Mouse (Mus musculus) heart, embryonic 12.5 days (tissue): ENCODE measurements around the gene Skap1. TPM values are rescaled to one million over a fixed set of nuclear protein-coding genes. Genes with fewer than 3 reads are reported as not detected.
"Not testable (repeated sequence)": the region's sequence is repeated elsewhere in the genome, so short reads cannot be mapped to it uniquely, and the experiment has no call there.

Experiments
- ATAC-seq: fragments of 200-750 bp; cut with Nextera tagmentation; 2 replicates; pipeline ENCODE4 v1.8.0; 2017; ENCODE audit warnings: moderate TSS enrichment, moderate library complexity; ENCODE audit not compliant: insufficient number of reproducible peaks, low FRiP score
- H3K27ac ChIP-seq: fragments of 300-500 bp; sonication (generic); 2 replicates; pipeline ENCODE4 v1.5.1; 2016; ENCODE audit warnings: mild to moderate bottlenecking, moderate library complexity; ENCODE audit not compliant: poor library complexity, severe bottlenecking
- H3K27me3 ChIP-seq: fragments of 300-500 bp; sonication (generic); replicated peaks from 2 replicates; pipeline ENCODE4 v1.6.1; 2016; ENCODE audit warnings: mild to moderate bottlenecking, moderate library complexity
- H3K36me3 ChIP-seq: fragments of 300-500 bp; sonication (generic); 2 replicates; pipeline ENCODE4 v1.6.1; 2016; ENCODE audit warnings: mild to moderate bottlenecking, moderate library complexity
- H3K4me1 ChIP-seq: fragments of 300-500 bp; sonication (generic); replicated peaks from 2 replicates; pipeline ENCODE4 v1.6.1; 2016; ENCODE audit warnings: mild to moderate bottlenecking
- H3K4me2 ChIP-seq: fragments of 300-500 bp; sonication (generic); 2 replicates; pipeline ENCODE4 v1.6.1; 2016; ENCODE audit warnings: mild to moderate bottlenecking, moderate library complexity
- H3K4me3 ChIP-seq: fragments of 300-500 bp; sonication (generic); 2 replicates; pipeline ENCODE4 v1.5.1; 2016; ENCODE audit warnings: mild to moderate bottlenecking
- H3K9ac ChIP-seq: fragments of 300-500 bp; sonication (generic); 2 replicates; pipeline ENCODE4 v1.6.1; 2016; ENCODE audit warnings: mild to moderate bottlenecking, moderate library complexity
- H3K9me3 ChIP-seq: fragments of 300-500 bp; sonication (generic); replicated peaks from 2 replicates; pipeline ENCODE4 v1.6.1; 2016; ENCODE audit warnings: mild to moderate bottlenecking, moderate library complexity
- WGBS: fragments of 180-500 bp; shearing (Covaris S2); methylation state at CpG from one replicate; pipeline ENCODE4 v1.1.7; 2016; 5-methylcytosine and 5-hydroxymethylcytosine counted together
- polyA plus RNA-seq: library from polyadenylated mRNA; unstranded; fragments of >200 nt; fragmentation: Nextera tagmentation; extraction: Ambion mirVana; gene quantifications from 2 replicates; pipeline ENCODE4 v1.2.1, GENCODE M21; 2016

Gene Skap1
- polyA plus RNA-seq, 1 experiment from 2014 or later: 0.50 TPM

DNA sequence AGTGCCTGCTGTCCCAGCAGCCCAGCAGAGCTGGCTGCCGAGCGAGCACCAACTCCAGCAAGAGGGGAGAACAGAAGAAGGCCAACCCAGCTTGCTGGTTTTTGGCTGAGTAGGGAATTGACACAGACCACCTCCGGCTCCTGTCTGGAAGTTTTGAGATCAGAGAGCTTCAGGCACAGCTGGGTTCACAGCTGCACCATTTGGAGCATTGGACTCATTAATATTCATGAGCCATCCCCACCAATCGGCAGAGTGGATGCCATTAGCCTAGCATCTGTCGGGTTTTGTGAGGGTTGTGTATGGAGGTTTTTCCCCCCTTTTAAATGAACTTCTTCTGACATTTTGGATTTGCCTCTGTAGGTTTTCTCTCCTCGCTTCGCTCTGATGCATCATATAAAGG lies 302.7 kb downstream of the Skap1 start:
- WGBS: 64% methylated on average over 7 of the region's 7 CpGs
- H3K27me3 ChIP-seq: no peaks in the 10 kb centered on the region
- H3K27ac ChIP-seq: no peak overlapping the region
- 0 out of 2 replicates have a peak, but pooled peaks cover 6% of the 10 kb centered on the region for H3K4me1 ChIP-seq
- ATAC-seq: no peak
- no peaks in the 10 kb centered on the region for H3K9me3 ChIP-seq
- no peak overlapping the region for H3K4me3 ChIP-seq
- H3K9ac ChIP-seq: no peak overlapping the region
- no peak overlapping the region for H3K4me2 ChIP-seq
- peaks cover 45% of the 10 kb centered on the region for H3K36me3 ChIP-seq

DNA sequence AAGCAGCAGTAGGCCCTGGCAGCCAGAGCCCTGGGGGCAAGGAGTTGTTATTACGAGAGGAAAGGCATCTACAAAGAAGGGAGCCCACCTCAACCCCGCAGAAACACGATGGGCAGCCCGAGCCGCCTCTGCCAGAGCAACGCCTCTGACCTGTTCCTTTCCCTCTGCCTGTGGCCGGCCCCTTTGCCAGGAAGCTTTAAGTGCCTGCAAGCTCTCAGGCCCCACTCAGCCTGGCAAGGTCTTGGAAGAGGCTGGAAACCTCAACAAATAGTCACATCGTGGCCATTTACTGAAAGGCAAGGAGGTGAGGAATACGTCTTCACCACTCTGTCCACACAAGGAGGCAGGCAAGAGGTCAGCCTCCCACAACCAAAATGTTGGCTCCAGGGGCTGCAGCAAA lies 303.8 kb downstream of the Skap1 start:
- Histone ChIP-seq H3K9me3 (no peaks in the 10 kb centered on the region), H3K4me1 (0 out of 2 replicates have a peak, but pooled peaks cover 6% of the 10 kb centered on the region), H3K9ac (0 out of 2 replicates have a peak overlapping the region, but pooled peaks have one; percentile 3), H3K27ac (no peak overlapping the region), H3K4me3 (no peak overlapping the region), H3K27me3 (no peaks in the 10 kb centered on the region), H3K4me2 (no peak overlapping the region), H3K36me3 (peaks cover 57% of the 10 kb centered on the region)
- whole genome bisulfite sequencing: 56% methylated on average over 9 of the region's 9 CpGs
- ATAC-seq: no peak

DNA sequence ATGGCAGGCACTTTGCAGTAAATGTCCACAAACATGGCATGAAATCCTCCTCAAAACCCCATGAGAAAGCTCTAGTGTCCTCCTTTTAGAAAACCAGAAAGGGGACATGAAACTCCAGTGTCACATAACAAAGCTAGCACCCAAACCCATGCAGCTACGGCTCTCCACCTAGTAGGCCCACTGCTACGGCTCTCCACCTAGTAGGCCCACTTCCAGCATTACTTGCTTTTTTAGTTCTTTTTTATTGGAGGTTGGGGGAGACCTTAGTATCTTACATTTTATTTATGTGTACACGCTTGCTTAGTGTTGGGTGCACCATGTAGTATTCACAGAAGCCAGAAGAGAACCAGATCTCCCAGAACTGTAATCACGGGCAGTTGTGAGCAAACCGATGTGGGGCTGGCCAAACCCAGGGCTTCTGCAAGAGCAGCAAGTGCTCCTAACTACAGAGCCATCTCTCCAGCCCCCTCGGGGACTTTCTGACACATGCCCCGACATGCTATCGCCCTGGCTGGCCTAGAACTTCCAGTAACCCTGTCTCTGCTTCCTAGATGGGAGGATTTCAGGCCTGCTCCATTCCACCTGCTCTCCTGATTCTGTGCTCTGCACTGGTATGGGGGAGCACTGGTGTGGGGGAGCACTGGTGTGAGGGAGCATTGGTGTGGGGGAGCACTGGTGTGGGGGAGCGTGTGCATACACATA lies 307.0 kb downstream of the Skap1 start:
- H3K9ac ChIP-seq: no peak overlapping the region
- no peaks in the 10 kb centered on the region for H3K27me3 ChIP-seq
- peaks cover 63% of the 10 kb centered on the region for H3K36me3 ChIP-seq
- WGBS: 94% methylated on average over 9 of the region's 9 CpGs
- H3K4me1 ChIP-seq: peaks cover 4% of the 10 kb centered on the region
- H3K9me3 ChIP-seq: no peaks in the 10 kb centered on the region
- no peak overlapping the region for H3K4me3 ChIP-seq
- no peak overlapping the region for H3K27ac ChIP-seq
- H3K4me2 ChIP-seq: no peak overlapping the region
- ATAC-seq: no peak

DNA sequence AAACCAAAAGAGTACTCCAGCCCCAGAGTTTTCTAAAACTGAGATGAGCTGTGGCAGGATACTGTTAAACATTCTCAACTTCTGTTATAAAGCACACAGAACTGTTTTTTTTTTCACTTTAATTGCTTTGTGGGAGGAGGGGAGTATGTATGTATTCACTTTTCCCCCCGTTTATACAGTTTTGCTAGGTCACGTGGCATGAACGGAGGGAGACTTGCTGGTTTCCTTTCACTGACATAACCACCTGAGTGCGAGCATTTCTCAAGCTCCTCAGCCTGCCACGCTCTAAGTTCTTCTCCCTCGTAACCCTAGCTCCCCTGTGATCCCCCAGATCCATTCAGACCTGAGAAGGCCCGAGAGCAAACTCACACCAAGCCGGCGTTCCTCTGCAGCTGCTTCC lies 308.0 kb downstream of the Skap1 start:
- ATAC-seq: no peak
- H3K27me3 ChIP-seq: no peaks in the 10 kb centered on the region
- no peak overlapping the region for H3K9ac ChIP-seq
- H3K9me3 ChIP-seq: no peaks in the 10 kb centered on the region
- no peak overlapping the region for H3K4me3 ChIP-seq
- 88% methylated on average over 9 of the region's 9 CpGs for WGBS
- peaks cover 10% of the 10 kb centered on the region for H3K4me1 ChIP-seq
- no peak overlapping the region for H3K27ac ChIP-seq
- H3K36me3 ChIP-seq: peaks cover 63% of the 10 kb centered on the region
- no peak overlapping the region for H3K4me2 ChIP-seq

DNA sequence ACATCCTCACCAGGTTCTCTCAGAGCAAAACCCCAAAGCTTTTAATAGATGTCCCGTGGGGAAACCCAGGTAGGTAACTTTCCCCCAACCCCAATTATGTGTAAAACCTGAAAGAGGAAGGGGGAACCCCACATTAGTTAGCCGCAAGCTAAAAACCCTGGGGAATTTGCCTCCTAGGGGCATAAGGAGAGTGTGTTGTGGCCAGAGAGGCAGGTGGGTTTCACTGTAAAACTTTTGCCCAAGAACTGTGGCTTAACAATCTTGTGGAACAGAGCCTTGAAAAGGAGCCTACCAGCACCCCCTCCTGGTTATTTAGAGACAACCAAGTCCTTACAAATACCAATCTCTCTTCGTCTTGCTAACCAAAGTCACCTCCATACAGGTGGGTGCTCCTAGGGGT lies 310.1 kb downstream of the Skap1 start:
- Histone ChIP-seq H3K36me3 (peaks cover 44% of the 10 kb centered on the region), H3K27ac (no peak overlapping the region), H3K9me3 (no peaks in the 10 kb centered on the region), H3K4me3 (no peak overlapping the region), H3K27me3 (no peaks in the 10 kb centered on the region), H3K9ac (no peak overlapping the region), H3K4me1 (peaks cover 10% of the 10 kb centered on the region), H3K4me2 (no peak overlapping the region)
- 84% methylated on average over 3 of the region's 3 CpGs for WGBS
- ATAC-seq: no peak

DNA sequence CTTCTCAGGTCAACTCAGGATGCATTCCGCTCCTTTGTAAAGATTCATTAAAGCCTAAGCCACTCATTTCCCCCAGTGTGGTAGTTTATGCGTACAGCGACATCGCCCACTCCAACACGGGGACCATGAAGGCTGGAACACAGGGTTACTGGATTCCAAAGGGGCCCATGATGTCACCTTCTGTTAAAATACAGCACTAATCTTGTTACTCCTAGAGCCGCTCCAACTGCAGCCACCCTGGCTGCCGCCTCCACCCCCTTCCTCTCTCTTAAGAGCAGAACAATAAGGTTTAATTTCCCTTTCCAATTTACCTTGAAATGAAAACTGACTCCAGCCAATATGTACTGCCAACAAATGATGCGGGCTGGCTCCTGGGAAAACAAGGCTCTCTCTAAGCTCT lies 310.7 kb downstream of the Skap1 start:
- no peak overlapping the region for H3K4me2 ChIP-seq
- H3K9me3 ChIP-seq: no peaks in the 10 kb centered on the region
- no peak for ATAC-seq
- H3K4me1 ChIP-seq: peaks cover 10% of the 10 kb centered on the region
- H3K36me3 ChIP-seq: peaks cover 38% of the 10 kb centered on the region
- 84% methylated on average over 8 of the region's 8 CpGs for WGBS
- H3K9ac ChIP-seq: no peak overlapping the region
- no peak overlapping the region for H3K27ac ChIP-seq
- no peaks in the 10 kb centered on the region for H3K27me3 ChIP-seq
- H3K4me3 ChIP-seq: no peak overlapping the region

DNA sequence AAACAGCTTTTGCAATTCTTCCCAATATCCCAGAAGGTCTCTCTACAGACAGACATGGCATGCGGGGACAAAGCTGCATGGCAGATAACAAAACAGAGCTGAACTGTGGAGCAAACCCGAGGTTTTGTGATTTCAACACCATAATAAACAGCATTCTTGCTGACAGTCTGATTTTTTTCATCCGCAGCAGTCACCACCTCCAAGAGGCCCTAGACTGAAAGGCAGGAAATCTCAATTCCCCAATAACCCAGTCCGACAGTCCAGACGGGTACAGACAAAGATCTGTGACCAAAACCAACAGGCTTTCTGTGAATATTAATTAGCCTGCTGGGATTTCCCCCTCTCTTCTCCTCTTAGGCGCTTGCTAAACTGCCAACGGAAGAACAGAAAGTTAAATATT lies 311.3 kb downstream of the Skap1 start:
- Histone ChIP-seq H3K4me3 (no peak overlapping the region), H3K4me2 (no peak overlapping the region), H3K4me1 (peaks cover 10% of the 10 kb centered on the region), H3K9ac (no peak overlapping the region), H3K36me3 (peaks cover 32% of the 10 kb centered on the region), H3K27me3 (no peaks in the 10 kb centered on the region), H3K27ac (no peak overlapping the region), H3K9me3 (no peaks in the 10 kb centered on the region)
- ATAC-seq: no peak
- WGBS: 78% methylated on average over 7 of the region's 7 CpGs

DNA sequence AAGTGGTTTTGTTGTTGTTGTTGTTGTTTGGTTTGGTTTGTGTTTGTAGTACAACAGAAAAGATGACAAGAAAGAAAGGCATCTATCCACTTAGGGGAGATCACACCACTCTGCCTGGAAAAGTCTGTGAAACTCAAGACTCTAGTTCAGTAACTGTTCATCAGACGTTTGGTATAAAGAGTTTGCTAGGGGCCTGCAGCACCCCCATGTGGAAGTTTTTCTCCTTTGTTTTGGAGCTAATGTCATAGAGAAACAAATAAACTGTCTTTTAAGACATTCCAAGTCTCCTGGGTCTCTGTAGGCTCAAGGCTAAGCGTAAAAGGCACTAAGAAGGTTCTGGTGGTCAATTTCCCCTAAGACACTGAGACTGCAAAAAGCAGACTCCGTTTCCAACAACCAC lies 311.7 kb downstream of the Skap1 start:
- Histone ChIP-seq H3K9me3 (no peaks in the 10 kb centered on the region), H3K4me3 (peak overlapping the region; percentile 94; the same call in 1 of the 2 replicates), H3K27me3 (no peaks in the 10 kb centered on the region), H3K4me1 (peaks cover 10% of the 10 kb centered on the region), H3K27ac (no peak overlapping the region), H3K9ac (peak overlapping the region; percentile 81; the same call in 1 of the 2 replicates), H3K4me2 (peak overlapping the region; percentile 95; the same call in 1 of the 2 replicates), H3K36me3 (peaks cover 28% of the 10 kb centered on the region)
- ATAC-seq: no peak
- 59% methylated on average over 3 of the region's 3 CpGs for WGBS

DNA sequence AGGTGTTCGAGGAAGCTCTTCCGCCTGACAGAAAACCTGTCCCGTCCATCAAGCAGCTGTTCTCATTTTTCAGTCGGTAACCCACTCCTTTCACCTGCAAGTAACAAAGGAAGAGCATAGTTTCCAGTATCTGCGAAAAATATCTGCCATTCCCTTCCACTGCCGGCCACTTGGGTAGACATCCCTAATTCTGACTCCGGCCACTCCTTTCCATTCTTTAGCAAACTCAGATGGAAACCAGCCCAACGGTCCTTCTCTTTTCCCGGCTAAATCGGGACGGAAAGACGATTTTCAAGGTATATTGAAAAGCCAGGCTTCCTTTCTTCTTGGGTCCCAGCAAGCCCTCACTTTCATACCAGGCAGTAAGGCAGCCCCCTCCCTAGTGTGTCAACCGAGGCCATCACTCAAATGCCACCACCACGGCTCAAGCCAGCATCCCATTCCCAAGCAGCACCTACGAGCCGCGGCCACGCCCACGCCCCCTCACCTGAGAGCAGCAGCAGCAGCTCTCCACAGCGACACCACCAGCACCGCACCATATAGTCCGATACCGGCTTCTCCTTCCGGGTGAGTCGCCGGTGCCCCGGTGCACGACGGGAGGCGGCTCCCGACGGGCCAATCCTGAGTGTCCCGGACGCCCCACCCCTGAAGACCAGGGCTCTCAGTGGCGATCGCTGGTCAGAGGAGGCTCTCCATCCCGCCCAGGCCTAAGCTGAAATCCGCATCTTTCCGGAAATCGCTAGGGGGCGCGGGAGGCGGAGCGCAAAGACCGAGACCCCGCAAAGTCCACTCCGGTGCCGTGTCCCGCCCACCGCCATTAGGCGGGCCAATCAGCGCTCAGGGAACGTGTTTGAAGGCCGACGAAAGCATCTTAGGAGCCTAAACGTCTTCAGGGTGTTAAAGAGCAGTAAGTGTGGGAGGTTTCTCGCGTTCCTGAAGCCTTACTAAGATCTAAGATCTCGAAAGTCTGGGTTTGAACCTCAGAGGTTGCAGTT lies 312.9 kb downstream of the Skap1 start, which contains the start of gene Snx11:
Snx11 (minus strand) TSS at position 592 of the 995 bp plus-strand sequence.
- H3K9ac ChIP-seq: peak within 1 kb of the TSS; percentile 81
- peak; percentile 100 for ATAC-seq
- 1% methylated on average over 59 of the region's 59 CpGs for WGBS
- H3K27me3 ChIP-seq: no peaks in the 10 kb centered on the region
- peak within 1 kb of the TSS; percentile 95 for H3K4me2 ChIP-seq
- H3K4me3 ChIP-seq: peak within 1 kb of the TSS; percentile 94
- no peaks in the 10 kb centered on the region for H3K9me3 ChIP-seq
- H3K27ac ChIP-seq: peak within 1 kb of the TSS; percentile 56
- peaks cover 16% of the 10 kb centered on the region for H3K36me3 ChIP-seq
- peaks cover 10% of the 10 kb centered on the region for H3K4me1 ChIP-seq

DNA sequence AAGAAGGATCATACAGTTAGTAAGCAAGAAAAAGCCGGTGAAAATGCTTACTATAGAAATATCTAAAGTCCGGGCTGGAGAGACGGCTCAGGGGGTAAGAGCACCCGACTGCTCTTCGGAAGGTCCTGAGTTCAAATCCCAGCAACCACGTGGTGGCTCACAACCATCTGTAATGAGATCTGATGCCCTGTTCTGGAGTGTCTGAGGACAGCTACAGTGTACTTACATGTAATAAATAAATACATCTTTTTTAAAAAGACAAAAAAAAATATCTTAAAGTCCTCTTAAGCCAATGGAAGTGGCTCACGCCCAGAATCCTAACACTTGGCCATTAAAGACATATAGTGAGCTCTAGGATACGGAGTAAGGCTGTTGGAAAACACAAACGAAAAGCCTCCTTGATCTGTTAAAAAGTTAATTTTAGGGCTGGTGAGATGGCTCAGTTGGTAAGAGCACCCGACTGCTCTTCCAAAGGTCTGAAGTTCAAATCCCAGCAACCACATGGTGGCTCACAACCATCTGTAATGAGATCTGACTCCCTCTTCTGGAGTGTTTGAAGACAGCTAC lies 313.8 kb downstream of the Skap1 start:
- Histone ChIP-seq H3K4me2 (peak overlapping the region; percentile 95), H3K4me1 (peaks cover 10% of the 10 kb centered on the region), H3K9ac (0 out of 2 replicates have a peak overlapping the region, but pooled peaks have one; percentile 59), H3K27ac (peak overlapping the region; percentile 56), H3K4me3 (peak overlapping the region; percentile 94)
- not testable (repeated sequence) for H3K27me3 ChIP-seq, H3K36me3 ChIP-seq, ATAC-seq, H3K9me3 ChIP-seq
- 68% methylated on average over 10 of the region's 10 CpGs for WGBS

DNA sequence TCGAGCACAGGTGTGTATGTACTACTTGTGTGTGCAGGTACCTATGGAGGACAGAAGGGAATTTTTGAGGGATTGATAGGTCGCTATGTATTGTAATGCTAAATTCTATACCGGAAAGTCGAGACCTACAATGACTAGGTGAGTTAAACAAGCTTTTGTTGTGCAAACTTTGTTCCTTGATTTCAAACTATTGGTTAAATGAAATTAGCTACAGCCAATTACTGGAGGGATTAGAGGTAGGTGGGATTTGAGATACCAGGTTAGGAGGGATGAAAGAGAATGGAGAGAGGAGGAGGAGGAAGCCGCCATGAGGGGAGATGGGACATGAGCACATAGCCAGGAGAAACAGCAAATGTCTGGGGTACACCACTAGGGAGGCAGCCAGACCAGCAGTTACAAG lies 315.9 kb downstream of the Skap1 start:
- H3K4me3 ChIP-seq: no peak overlapping the region
- no peak overlapping the region for H3K9ac ChIP-seq
- H3K9me3 ChIP-seq: no peaks in the 10 kb centered on the region
- H3K36me3 ChIP-seq: no peaks in the 10 kb centered on the region
- peaks cover 10% of the 10 kb centered on the region for H3K4me1 ChIP-seq
- H3K27me3 ChIP-seq: no peaks in the 10 kb centered on the region
- ATAC-seq: no peak
- no peak overlapping the region for H3K4me2 ChIP-seq
- 74% methylated on average over 5 of the region's 5 CpGs for WGBS
- no peak overlapping the region for H3K27ac ChIP-seq
